Mouse (Mus musculus) liver, adult 2 months (tissue): Measurements from ENCODE around the gene Krtap13-1.

Experiments
- CTCF ChIP-seq: fragments of 200-500 bp; IDR thresholded peaks from 2 replicates; pipeline ENCODE4 v1.5.1; 2011; ENCODE audit warnings: low read depth, low read length, control low read depth
- POLR2A ChIP-seq: fragments of 200-500 bp; IDR thresholded peaks from 2 replicates; pipeline ENCODE4 v1.6.1; 2011; ENCODE audit warnings: low read length, control low read depth; ENCODE audit not compliant: insufficient read depth; ENCODE audit errors: extremely low read depth

- TF ChIP-seq POLR2A = no peak
- no peak for TF ChIP-seq CTCF
Observed at GRCm38 (mm10) chr16:88701072-88701864, 27.4 kb upstream of the Krtap13-1 start.
